Mouse (Mus musculus): ENCODE data around the gene Srarp.

Gene Srarp

GRCm38 (mm10) chr4:141426796-141427745, 8.8 kb downstream of the Srarp start:
- in situ Hi-C loops (cut with MboI; ENCODE audit: low sequenced_read_pairs) = no loop called here

- in situ Hi-C loops (cut with MboI; ENCODE audit: low sequenced_read_pairs) = no loop called here
These were observed 10.1 kb downstream of the Srarp start for GRCm38 (mm10) chr4:141425484-141426479.

GRCm38 (mm10) chr4:141423691-141424431, 12.0 kb downstream of the Srarp start:
- in situ Hi-C loops (cut with MboI; ENCODE audit: low sequenced_read_pairs) = no loop called here

GRCm38 (mm10) chr4:141423288-141423687, 12.6 kb downstream of the Srarp start:
- in situ Hi-C loops (cut with MboI; ENCODE audit: low sequenced_read_pairs) = no loop called here

- in situ Hi-C loops (cut with MboI; ENCODE audit: low sequenced_read_pairs) = no loop called here
These were observed 13.1 kb downstream of the Srarp start for GRCm38 (mm10) chr4:141422841-141423240.

GRCm38 (mm10) chr4:141421423-141421822, 14.5 kb downstream of the Srarp start:
- in situ Hi-C loops (cut with MboI; ENCODE audit: low sequenced_read_pairs) = no loop called here

GRCm38 (mm10) chr4:141420886-141421285, 15.0 kb downstream of the Srarp start:
- in situ Hi-C loops (cut with MboI; ENCODE audit: low sequenced_read_pairs) = no loop called here

GRCm38 (mm10) chr4:141420192-141420829, 15.6 kb downstream of the Srarp start, which contains the start of gene Hspb7:
Hspb7 (plus strand) TSS chr4:141420779.
- in situ Hi-C loops (cut with MboI; ENCODE audit: low sequenced_read_pairs) = no loop called here

GRCm38 (mm10) chr4:141419398-141420191, 16.3 kb downstream of the Srarp start:
- in situ Hi-C loops (cut with MboI; ENCODE audit: low sequenced_read_pairs) = no loop called here

- in situ Hi-C loops (cut with MboI; ENCODE audit: low sequenced_read_pairs) = no loop called here
These were observed 20.0 kb downstream of the Srarp start, which contains the start of gene Clcnkb for GRCm38 (mm10) chr4:141415924-141416323. Clcnkb (minus strand) TSS chr4:141416014.

GRCm38 (mm10) chr4:141411430-141411992, 24.4 kb downstream of the Srarp start:
- in situ Hi-C loops (cut with MboI; ENCODE audit: low sequenced_read_pairs) = no loop called here

GRCm38 (mm10) chr4:141408577-141408976, 27.3 kb downstream of the Srarp start:
- in situ Hi-C loops (cut with MboI; ENCODE audit: low sequenced_read_pairs) = loop anchor here (10.0 kb wide), 1 partner anchor 176 kb away; no protein-coding TSS in a partner anchor

- in situ Hi-C loops (cut with MboI; ENCODE audit: low sequenced_read_pairs) = loop anchor here (10.0 kb wide), 1 partner anchor 178 kb away; no protein-coding TSS in a partner anchor
These were observed 29.2 kb downstream of the Srarp start for GRCm38 (mm10) chr4:141406516-141407299.

- in situ Hi-C loops (cut with MboI; ENCODE audit: low sequenced_read_pairs) = loop anchor here (10.0 kb wide), 1 partner anchor 180 kb away; no protein-coding TSS in a partner anchor
These were observed 30.6 kb downstream of the Srarp start for GRCm38 (mm10) chr4:141405314-141405622.

- in situ Hi-C loops (cut with MboI; ENCODE audit: low sequenced_read_pairs) = loop anchor here (10.0 kb wide), 1 partner anchor 180 kb away; no protein-coding TSS in a partner anchor
These were observed 31.2 kb downstream of the Srarp start for GRCm38 (mm10) chr4:141404518-141405313.

- in situ Hi-C loops (cut with MboI; ENCODE audit: low sequenced_read_pairs) = loop anchor here (10.0 kb wide), 1 partner anchor 185 kb away; no protein-coding TSS in a partner anchor
These were observed 35.7 kb downstream of the Srarp start for GRCm38 (mm10) chr4:141400171-141400570.

GRCm38 (mm10) chr4:141398545-141398944, 37.4 kb downstream of the Srarp start, which contains the start of gene Clcnka:
Clcnka (minus strand) TSS chr4:141398724.
- in situ Hi-C loops (cut with MboI; ENCODE audit: low sequenced_read_pairs) = no loop called here
